Mouse (Mus musculus) erythroblast, embryonic 14.5 days (primary cell): ENCODE data around the gene Mafg. TPM values are rescaled to one million over a fixed set of nuclear protein-coding genes. Genes with fewer than 3 reads are reported as not detected.

Source experiments
- H3K27me3 ChIP-seq: 2 replicates; pipeline ENCODE4 v1.6.1; 2012; ENCODE audit warnings: inconsistent platforms; ENCODE audit not compliant: control insufficient read depth
- H3K36me3 ChIP-seq: 2 replicates; pipeline ENCODE4 v1.6.1; 2012; ENCODE audit warnings: mild to moderate bottlenecking, inconsistent platforms; ENCODE audit not compliant: control insufficient read depth
- H3K4me1 ChIP-seq: 2 replicates; pipeline ENCODE4 v1.6.1; 2012; ENCODE audit warnings: inconsistent platforms; ENCODE audit not compliant: control insufficient read depth
- H3K4me3 ChIP-seq: replicated peaks from 2 replicates; pipeline ENCODE3; 2012; ENCODE audit warnings: moderate library complexity, mild to moderate bottlenecking, inconsistent platforms
- H3K9me3 ChIP-seq: 2 replicates; pipeline ENCODE4 v1.6.1; 2012; ENCODE audit warnings: low read length, inconsistent platforms, mixed read lengths; ENCODE audit not compliant: control insufficient read depth
- GATA1 ChIP-seq: IDR thresholded peaks from 2 replicates; pipeline ENCODE4 v1.6.1; 2012; ENCODE audit warnings: low read length, inconsistent platforms, mixed read lengths
- TAL1 ChIP-seq: IDR thresholded peaks from 3 replicates; pipeline ENCODE4 v1.6.1; 2012; ENCODE audit warnings: low read length, inconsistent platforms, mixed read lengths
- polyA plus RNA-seq: library from polyadenylated mRNA; stranded (reverse); fragments of >175 nt; gene quantifications from 2 replicates; pipeline ENCODE4 v1.2.3, GENCODE M21; 2012

The Mafg gene
- polyA plus RNA-seq, 1 experiment: 18.3 TPM

DNA sequence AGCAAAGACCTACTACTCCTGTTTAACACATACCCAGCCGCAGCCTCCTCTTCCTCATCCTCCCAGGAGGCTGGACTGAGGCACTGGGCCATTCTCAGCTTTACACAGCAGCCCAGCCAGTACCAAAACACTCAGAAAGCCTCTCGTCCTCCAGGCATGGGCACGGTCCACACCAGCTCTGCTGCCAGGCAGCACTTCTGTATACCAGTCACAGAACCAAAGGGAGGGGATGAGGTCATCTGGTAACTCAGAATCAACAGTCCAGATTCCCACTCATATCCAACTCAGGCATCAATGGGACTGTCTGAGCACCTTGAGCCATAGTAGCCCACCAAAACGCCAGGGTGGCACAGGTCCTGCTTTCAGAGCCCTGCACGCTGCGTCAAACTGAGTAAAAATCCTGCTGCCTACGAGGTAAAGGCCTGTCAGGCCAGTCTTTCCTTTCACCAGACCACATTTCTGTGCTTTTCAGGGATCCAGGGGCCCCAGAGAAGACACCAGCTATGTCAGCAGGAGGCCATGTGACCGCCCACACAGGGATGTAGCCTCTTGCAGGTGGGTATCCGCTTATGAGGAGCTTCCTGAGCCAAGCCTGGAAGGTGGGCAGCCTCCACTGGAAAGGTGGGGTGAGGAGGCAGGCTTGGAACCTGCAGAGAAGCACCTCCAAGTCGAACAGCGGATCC lies 6.5 kb downstream of the Mafg start:
- TF ChIP-seq GATA1 (no peak), TAL1 (no peak)
- Histone ChIP-seq H3K27me3 (no peaks in the 10 kb centered on the region), H3K36me3 (peaks cover 86% of the 10 kb centered on the region), H3K4me1 (peaks cover 93% of the 10 kb centered on the region), H3K9me3 (no peaks in the 10 kb centered on the region), H3K4me3 (no peak overlapping the region)

DNA sequence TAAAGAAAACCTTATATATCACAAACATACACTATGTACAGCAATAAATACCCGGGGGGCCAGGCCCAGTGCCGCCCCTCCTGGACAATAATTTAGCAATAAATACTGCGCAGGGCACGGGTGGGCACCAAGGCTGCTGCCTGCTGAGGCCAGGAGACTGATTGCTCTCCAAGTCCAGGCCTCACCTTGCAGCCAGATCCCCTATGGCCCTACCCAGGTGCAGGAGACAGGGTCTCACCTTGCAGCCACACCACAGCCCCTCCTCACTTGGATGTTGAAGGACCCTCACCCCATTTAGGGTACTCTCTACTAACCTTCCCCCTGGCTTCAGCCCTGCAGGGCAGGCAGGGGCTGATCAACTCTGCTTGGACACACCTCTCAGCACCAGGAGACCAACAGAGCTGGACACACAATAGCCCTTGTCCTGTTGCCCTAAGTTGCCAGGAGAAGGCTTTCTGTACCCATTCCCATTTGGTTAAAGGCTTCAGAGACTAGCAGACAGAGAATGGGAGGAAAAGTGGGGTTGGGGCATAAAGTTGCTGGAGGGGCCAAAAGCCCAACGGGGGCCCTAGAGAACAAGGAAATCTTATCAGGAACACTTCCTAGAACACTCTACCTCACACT lies 8.1 kb downstream of the Mafg start, which contains the start of gene Sirt7:
TSS of gene Sirt7 (minus strand) at position 89 of the 624 bp plus-strand sequence.
- Histone ChIP-seq H3K4me3 (peak within 1 kb of the TSS; percentile 82), H3K27me3 (no peaks in the 10 kb centered on the region), H3K4me1 (peaks cover 78% of the 10 kb centered on the region), H3K36me3 (peaks cover 91% of the 10 kb centered on the region), H3K9me3 (no peaks in the 10 kb centered on the region)
- TF ChIP-seq GATA1: no peak

DNA sequence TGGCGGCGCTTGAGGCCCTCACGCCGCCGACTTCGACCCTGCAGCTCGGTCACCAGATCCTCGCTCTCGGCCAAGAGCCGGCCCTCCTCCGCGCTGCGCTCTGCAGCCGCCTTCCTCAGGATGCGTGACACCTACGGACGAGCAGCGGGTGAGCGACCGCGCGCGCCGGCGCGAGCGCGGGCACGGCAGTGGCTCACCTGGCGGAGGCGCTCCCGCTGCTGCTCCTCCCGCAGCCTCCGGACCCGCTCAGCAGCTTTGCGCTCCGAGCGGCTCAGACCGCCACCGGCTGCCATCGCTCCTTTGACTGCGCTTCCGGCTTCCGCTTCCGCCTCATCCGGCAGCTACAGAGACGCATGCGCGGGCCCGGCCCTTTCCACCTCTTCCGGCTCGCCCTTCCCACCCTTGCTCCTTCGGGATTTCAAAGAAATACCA lies 8.7 kb downstream of the Mafg start:
- peaks cover 75% of the 10 kb centered on the region for H3K4me1 ChIP-seq
- peak overlapping the region; percentile 82 for H3K4me3 ChIP-seq
- no peaks in the 10 kb centered on the region for H3K9me3 ChIP-seq
- H3K27me3 ChIP-seq: no peaks in the 10 kb centered on the region
- peaks cover 92% of the 10 kb centered on the region for H3K36me3 ChIP-seq
- TF ChIP-seq TAL1: no peak
- no peak for TF ChIP-seq GATA1

DNA sequence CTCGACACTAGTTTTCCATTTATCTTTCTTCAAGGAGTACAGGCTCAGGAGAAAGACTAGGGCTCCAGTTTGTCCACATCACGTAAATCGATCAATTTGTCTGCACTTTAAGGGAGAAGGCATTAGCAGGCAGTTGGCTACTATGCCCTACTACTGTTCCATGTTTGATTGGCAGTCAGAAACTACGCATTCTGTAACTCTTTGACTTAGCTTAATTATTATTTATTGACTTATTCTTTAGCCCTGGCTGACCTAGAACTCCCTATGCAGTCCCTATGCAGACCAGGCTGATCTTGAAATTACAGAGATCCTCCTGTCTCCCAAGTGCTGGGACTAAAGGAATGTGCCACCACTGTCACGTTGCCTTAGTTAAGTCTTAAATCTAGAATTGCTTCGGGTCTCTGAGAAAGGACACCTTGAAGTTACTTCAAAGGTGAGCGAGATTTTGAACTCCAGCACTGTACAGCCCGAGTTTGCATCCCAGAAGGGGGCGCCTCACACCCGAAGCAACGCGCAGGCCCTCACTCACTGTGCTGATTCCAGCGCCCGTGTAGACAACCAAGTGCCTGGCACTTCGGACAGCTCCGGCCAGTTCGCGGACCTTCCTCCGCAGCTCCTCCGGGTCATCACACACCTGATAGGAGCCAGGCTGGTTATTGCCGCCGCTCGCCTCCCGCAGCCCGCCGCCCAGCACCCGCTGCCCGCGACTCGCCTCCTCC lies 9.3 kb downstream of the Mafg start:
- TF ChIP-seq GATA1: no peak
- TF ChIP-seq TAL1: no peak
- peaks cover 92% of the 10 kb centered on the region for H3K36me3 ChIP-seq
- no peaks in the 10 kb centered on the region for H3K27me3 ChIP-seq
- H3K9me3 ChIP-seq: no peaks in the 10 kb centered on the region
- peaks cover 71% of the 10 kb centered on the region for H3K4me1 ChIP-seq
- peak overlapping the region; percentile 82 for H3K4me3 ChIP-seq

- H3K4me1 ChIP-seq: peaks cover 74% of the 10 kb centered on the region
- no peak overlapping the region for H3K4me3 ChIP-seq
- TF ChIP-seq GATA1 (no peak), TAL1 (no peak)
- no peaks in the 10 kb centered on the region for H3K27me3 ChIP-seq
- no peaks in the 10 kb centered on the region for H3K9me3 ChIP-seq
- H3K36me3 ChIP-seq: peaks cover 92% of the 10 kb centered on the region
These were observed 10.6 kb downstream of the Mafg start for GRCm38 (mm10) chr11:120622805-120623204.

DNA sequence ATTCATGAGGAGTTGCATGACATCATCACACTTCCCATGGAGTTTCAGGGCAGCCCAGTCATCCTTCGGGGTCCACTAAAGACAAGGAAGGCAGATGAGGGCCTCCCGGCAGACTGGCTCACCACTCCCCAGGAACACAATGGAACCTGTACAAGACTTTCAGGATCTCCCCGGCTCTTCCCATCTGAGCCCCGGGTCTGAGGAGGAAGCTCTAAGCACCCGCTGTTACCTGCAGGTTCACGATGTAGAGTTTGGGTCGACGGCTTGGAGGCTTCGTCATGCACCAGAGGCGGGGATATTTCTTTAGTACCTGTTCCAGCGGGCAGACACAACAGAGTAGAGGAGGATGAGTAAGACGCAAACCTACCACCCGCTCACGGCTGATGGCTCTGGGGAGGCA lies 13.2 kb downstream of the Mafg start:
- H3K4me1 ChIP-seq: peaks cover 73% of the 10 kb centered on the region
- H3K9me3 ChIP-seq: no peaks in the 10 kb centered on the region
- TF ChIP-seq GATA1 (no peak), TAL1 (no peak)
- peaks cover 81% of the 10 kb centered on the region for H3K36me3 ChIP-seq
- no peak overlapping the region for H3K4me3 ChIP-seq
- no peaks in the 10 kb centered on the region for H3K27me3 ChIP-seq

DNA sequence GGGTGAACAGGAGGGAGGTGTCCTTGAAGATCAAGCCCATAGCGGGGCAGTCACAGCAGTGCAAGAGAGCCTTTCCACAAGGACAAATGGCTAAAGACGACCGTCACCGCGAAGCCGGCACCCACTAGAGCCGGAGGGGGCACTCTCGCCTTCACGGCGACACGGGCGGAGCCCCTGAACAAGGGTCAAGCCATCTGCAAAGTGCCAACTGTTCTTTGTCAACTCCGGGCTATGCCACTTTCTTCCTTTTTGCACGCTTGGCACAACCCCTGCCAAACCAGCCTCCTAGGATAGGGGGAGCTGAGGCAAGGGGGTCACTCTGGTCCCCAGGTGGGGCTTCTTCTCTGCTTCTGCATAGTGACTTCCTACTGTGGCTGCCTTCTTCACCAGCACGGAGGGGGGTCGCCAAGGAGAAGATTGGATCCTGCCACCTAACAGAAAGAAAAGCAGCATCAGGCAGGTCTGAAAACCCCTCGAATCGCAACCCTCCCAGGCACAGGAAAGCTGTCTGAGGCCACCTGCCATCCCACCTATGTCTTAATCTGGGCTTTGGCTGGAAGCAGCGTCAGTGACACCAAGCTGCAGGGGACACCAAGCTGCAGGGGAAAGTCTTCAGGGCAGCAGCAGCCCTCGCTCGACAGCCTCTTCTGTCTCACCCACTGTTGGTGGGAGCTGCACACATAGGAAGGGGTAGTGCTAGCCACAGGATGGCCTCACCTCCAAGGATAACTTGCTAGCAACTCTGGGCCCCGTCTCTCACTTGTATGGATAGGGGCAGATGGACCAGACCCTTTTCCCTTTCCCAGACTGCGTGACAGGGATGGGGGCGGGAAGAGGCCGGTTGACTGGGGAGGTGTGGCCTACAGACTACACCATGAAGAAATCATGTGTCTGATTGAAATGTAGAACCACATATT lies 14.5 kb downstream of the Mafg start:
- no peak for TF ChIP-seq TAL1
- no peak for TF ChIP-seq GATA1
- H3K27me3 ChIP-seq: no peaks in the 10 kb centered on the region
- no peaks in the 10 kb centered on the region for H3K9me3 ChIP-seq
- H3K36me3 ChIP-seq: peaks cover 87% of the 10 kb centered on the region
- peaks cover 64% of the 10 kb centered on the region for H3K4me1 ChIP-seq
- H3K4me3 ChIP-seq: peak overlapping the region; percentile 81

DNA sequence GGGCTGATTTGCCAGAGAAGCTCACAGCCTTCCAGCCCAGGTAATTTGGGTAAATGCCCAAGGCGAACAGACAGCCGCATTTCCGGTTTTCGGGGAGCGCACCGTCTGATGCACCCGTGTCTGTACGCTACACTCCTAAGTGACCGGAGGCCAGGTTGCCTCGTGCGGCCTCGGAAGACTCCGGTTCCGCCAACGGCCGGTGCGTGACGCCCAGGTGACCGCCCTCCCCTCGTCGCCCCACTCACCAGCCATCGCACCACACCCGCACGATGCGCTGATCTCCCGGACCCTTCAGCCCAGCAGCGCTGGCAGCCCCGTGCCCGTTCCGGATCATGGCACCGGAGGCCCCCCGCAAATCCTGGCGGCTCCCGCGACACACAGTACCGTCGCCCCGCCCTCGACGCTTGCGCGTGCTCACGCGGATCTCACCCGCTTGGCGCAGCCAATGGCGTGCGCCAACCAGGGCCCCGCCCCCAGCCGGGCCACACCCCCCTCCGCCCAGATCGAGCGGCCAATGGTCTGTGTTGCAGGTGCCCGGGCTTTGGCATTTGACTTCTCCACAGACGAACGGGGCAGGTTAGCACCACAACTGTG lies 15.8 kb downstream of the Mafg start, which contains the start of gene Pcyt2:
TSS of gene Pcyt2 (minus strand) at position 418 of the 594 bp plus-strand sequence.
- Histone ChIP-seq H3K27me3 (no peaks in the 10 kb centered on the region), H3K9me3 (no peaks in the 10 kb centered on the region), H3K4me3 (peak within 1 kb of the TSS; percentile 81), H3K36me3 (peaks cover 87% of the 10 kb centered on the region), H3K4me1 (peaks cover 57% of the 10 kb centered on the region)
- no peak for TF ChIP-seq GATA1
- no peak for TF ChIP-seq TAL1
